Mouse (Mus musculus) liver, adult 2 months (tissue): Measurements from ENCODE around the gene Trip12.

Experiments used
- CTCF ChIP-seq: fragments of 200-500 bp; IDR thresholded peaks from 2 replicates; pipeline ENCODE4 v1.5.1; 2011; ENCODE audit warnings: low read depth, low read length, control low read depth
- POLR2A ChIP-seq: fragments of 200-500 bp; IDR thresholded peaks from 2 replicates; pipeline ENCODE4 v1.6.1; 2011; ENCODE audit warnings: low read length, control low read depth; ENCODE audit not compliant: insufficient read depth; ENCODE audit errors: extremely low read depth

DNA sequence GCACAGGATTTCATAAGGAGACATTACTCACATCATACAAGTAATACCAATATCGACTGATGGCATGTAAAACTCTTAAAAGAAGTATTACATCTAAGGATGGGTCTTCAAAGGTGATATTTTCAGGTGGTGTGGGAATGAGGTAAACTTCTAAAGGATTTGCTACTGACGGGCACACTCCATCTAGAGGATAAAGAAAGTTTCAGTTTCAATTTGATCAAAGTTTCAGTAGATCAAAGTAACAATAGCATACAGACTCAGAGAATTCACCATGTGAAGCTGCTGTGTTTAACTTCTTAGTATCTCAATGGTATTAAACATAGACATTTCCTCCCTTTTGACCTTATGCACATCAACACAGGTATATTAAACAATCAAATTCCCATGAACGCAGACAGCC is 98.2 kb downstream of the Trip12 start:
- TF ChIP-seq CTCF = no peak
- TF ChIP-seq POLR2A = no peak
